Mouse (Mus musculus): ENCODE measurements at regions not wholly inside any gene's neighbourhood (a gene's known extent, or its start where the extent isn't known, plus 50 kb on each side); places are given as distances from the start of the nearest gene placed in this dataset.

GRCm38 (mm10) chr8:23537681-23538359 lies 1126.7 kb downstream of the Mrps31 start:
- TF ChIP-seq MYOG (IDR thresholded peaks at IDR 0.05; ENCODE audit: control insufficient read depth, extremely low read depth, insufficient read length): no peak
- no peak for TF ChIP-seq CTCF (IDR thresholded peaks at IDR 0.05; ENCODE audit: control insufficient read depth, insufficient read depth, insufficient read length)
- TF ChIP-seq CEBPB (IDR thresholded peaks at IDR 0.05; ENCODE audit: low read depth): no peak

All from C2C12 (cell line).